Mouse (Mus musculus): ENCODE measurements around the gene Lats2.

GRCm38 (mm10) chr14:57736141-57736540 is 22.0 kb downstream of the Lats2 start:
- TF ChIP-seq POLR2A (IDR thresholded peaks at IDR 0.05; ENCODE audit: borderline replicate concordance, insufficient read depth, low read length), result no peak
- TF ChIP-seq CTCF (IDR thresholded peaks at IDR 0.05; ENCODE audit: borderline replicate concordance, insufficient read depth, low read depth, low read length), result no peak
